Mouse (Mus musculus) G1E-ER4 (cell line): Measurements from ENCODE around the gene Kdm4a. TPM values are rescaled to one million over a fixed set of nuclear protein-coding genes. Genes with fewer than 3 reads are reported as not detected.

ENCODE experiments used
- GATA1 ChIP-seq: IDR thresholded peaks from one replicate; pipeline ENCODE4 v1.8.0; 2012; ENCODE audit warnings: low read length, inconsistent platforms
- polyA plus RNA-seq: library from polyadenylated mRNA; stranded (reverse); fragments of >175 nt; gene quantifications from 2 replicates; pipeline ENCODE4 v1.2.3, GENCODE M21; 2012

Gene Kdm4a
- polyA plus RNA-seq, 1 experiment, result 42.4 TPM

DNA sequence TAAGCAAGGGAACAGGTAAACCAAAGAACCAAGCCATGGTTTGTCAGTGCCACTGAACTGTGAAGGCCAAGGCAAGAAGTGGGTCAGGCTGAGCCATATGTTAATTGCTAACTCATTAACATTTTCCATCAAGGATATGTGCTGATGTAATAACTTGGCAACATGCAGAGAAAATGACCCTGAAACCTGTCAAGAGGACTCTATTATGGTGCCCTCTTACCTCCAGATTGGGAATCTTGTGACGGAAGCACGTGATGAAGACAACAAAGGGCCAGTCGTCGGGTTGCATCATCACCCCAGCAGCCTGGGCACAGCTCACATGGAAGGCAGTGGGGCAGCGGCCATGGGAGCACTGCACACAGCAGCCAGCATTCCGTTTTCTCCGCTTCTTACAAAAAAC is 36.2 kb downstream of the Kdm4a start:
- TF ChIP-seq GATA1, result no peak

DNA sequence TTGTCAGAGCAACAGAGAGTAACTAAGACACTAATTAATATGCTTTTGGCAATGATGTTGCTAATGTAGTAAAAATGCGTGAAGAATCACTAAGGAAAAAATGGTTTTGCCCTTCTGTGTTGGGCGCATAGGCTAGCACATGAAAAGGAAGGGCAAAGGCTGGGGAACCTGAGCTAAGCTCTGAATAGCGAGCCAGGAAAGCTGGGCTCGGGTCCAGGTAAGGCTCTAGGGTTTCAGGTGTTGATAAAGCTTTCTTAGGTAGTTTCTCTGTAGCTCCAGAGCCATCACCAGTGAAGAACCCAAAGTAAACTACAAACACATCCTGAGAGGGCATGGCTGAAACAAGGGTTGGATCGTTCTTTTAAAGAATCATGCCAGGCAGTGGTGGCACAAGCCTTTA is 38.3 kb downstream of the Kdm4a start:
- no peak for TF ChIP-seq GATA1

DNA sequence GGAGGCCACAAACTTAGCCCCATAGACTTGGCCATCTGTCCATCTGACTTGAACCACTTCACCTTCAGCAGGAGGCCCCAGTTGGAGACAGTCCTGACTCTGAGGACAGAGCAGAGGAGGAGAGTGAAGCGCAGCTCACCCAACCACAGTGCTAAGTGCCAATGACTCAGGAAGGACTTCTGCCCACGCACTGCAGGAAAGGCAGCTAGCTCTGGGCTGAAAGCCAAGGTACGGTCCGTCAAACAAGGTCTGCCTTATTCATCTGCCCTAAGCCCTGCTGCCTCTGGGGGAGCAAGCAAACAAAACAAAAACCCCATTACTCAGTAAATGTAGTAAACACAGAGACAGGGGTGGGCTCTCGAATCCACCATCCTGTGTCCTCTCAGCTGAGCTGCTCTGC is 41.0 kb downstream of the Kdm4a start:
- no peak for TF ChIP-seq GATA1

DNA sequence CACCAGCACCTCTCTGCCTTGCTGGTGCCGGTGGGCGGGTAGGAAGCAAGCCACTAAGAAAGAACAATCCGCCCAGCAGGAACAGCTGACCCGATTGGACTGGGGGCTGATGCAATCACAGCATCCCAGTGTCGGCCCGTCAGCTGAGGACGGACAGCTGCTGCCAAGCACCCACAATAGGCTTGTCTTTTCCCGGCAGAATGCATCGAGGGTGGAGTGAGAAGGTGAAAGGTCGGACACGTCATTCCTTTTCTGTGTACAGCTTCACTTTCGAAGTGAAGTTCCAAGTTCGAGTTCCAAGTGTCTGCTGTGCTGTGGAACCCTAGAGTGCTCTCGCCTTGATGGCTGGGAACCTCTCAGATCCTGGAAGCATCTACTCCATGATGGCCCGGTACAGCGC is 42.0 kb downstream of the Kdm4a start:
- TF ChIP-seq GATA1, result no peak

DNA sequence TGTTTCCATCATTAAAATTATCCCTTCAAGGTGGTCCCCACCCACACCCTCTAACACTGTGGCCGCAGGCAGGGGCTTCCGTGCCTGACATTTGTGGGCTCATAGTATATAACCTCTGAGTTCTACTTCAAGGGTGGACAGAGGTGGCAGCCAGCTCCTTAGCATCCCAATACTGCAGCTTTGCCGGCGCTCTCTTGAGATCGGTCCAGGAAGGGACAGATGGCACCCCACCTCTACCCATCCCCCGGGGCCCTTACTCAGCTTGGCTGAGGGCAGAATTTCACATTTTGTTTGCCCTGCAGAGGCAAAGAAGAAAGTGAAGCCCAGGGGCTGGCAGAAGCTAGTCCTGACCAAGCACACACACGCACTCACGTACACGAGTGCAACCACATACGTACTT is 42.5 kb downstream of the Kdm4a start:
- TF ChIP-seq GATA1, result no peak

DNA sequence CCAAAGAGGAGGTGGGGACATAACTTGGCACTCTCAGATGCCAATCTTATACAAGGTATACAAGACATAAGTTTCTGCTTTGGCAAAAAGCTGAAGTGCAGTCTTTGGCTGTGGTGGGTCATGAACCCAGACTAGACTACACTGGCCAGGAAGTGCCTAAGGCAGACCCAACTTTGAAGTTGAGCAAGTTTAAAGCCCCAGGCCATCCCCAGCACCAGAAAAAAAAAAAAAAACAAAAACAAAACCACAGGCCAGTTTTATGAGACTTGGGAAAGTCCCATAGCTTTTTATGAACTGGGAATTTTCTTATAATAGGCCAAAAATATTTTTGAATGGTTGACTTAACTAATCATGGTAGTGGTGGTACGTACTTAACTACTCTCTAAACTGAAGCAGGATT is 44.4 kb downstream of the Kdm4a start:
- TF ChIP-seq GATA1, result no peak

DNA sequence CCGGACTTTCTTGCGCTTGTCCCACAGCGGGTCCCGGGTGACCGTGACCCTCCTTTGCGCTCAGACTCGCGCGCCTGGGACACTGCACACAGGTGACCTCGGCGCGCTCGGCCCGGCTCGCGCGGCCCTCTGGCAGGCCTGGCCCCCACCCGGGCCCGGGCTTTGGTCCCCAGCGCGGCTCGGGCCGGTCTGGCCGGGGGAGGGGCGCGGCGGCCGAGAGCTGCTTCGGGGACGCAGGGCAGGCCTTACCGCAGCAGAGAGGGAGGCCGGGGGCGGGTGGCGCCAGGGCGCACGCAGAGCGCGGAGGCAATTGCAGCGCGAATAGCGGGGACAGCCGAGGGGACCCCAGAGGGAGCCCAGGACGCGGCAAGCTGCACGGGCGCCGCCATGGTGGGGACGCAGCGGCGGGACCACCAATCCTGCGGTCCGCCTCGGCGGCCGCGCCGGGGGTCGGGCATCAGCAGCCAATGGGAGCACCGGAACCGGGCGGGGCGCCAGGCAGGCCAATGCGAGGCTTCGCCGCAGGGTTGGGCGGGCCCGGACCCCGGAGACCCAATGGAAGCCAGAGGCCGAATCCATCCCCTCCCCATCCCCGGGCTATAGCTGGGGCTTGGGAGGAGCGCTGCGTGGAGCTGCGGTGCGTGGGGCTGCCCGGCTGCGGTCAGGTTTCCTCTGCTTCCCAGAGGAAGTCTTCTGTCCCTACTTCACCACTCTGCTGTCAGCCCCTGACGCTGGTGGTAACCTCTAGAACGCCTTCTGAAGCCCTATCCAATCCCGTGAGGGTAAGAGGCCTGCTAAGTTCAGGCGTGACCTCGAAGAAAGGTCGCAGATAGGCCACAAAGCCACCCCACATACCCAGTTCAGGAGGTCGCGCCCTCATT is 45.1 kb downstream of the Kdm4a start, which contains the start of gene St3gal3:
Gene St3gal3 (minus strand): TSS at position 430 of the 881 bp plus-strand sequence.
- no peak for TF ChIP-seq GATA1

DNA sequence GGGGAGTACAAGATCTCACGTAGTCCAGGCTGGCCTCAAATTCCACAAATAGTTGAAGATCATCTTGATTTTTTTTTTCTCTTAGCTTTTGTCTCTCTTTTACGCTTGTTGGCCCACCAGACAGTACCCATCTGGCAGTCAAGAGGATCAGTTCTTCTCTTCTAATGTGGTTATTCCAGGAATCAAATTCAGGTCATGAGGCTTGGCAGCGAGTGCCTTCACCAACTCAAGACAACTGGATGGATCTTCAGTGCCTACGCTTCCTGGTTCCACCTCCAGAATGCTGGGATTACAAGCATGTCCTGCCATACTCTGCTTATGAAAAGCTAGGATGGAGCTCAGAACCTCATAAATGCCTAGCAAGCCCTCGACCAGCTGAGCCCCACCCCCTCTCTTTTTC is 48.5 kb downstream of the Kdm4a start:
- no peak for TF ChIP-seq GATA1

DNA sequence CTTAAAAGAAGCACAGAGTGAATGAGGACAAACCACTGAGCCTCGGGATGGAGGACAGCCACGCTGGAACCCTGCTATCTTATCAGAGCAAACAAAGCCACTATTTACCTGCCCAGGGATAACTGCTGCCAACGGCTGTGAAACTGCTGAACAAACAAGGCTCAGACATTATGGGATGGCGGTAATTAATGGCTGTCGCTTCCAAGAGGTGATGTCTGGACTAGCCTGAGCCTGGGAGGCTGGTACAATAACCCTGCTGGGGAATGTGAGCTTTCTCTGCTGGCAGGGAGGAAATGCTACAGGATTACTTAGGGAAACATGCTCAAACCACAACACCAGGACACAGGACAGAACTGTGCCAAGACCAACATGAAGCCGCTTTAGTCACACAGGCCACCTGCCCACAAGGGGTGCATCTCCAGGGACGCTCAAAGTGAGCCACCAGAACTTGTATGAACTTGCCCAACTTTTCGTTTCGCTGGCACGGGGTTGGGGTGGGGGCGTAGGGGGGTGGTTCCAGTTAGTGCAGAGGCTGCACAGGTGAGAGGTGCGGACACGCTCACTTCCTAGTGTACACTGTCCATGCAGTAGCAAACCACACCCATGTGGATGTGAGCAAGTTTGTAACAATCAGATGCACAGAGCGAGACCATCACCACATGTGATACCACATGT is 56.7 kb downstream of the Kdm4a start:
- no peak for TF ChIP-seq GATA1

DNA sequence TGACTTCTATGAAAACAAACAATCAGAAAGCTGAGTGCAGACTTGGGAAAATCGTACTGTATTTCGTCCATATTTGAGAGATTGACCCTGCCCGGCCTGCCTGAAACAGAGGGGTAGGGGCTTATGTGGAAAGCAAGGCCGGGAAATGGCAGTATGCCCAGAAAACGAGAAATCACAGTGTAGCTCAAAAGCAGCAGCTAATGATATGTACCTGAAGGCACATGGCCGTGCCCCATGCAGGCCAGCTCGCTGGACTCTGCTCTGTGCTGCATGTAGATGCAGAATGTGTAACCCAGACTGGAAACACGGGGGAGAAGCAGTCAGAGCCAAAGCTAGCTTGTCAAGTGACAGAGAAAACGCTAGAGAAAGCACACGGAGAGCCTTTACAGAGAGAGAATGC is 57.8 kb downstream of the Kdm4a start:
- TF ChIP-seq GATA1, result no peak

DNA sequence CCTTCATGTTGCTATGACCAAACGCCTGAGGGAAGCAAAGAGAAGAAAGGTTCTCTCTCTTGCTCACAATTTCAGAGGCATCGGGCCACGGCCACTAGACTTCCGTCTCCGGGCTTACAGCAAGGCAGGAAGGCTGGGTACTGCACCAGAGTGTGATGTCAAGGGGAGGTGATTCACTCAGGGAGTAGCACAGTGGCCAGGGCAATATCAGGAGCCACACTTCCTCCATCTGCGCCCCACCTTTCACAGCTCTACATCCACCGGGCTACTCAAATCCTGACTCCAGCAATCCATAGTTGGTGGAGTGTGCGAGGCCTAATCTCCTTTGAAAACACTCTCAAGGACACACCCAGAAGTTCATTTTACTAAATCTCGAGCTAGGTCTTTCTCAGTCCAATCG is 62.3 kb downstream of the Kdm4a start:
- TF ChIP-seq GATA1, result no peak

DNA sequence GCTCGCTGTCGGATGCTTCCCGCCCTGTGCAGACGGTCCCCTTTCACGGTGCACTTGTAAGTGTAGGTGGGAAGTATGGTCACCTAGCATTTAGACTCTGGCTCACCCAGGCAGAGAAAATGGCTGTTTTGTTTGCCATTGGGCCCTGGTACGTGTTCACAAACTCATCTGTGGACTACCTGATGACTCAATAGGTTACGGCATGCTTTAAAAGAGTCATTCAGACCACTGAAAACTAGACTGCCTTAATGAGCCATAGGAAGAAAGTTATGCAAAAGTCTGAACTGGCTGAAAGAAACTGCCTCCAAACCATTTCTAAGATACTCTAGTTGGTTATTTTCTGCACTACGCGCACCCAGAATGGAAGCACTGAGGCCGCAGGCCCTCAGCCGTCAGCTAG is 63.7 kb downstream of the Kdm4a start:
- TF ChIP-seq GATA1, result no peak

DNA sequence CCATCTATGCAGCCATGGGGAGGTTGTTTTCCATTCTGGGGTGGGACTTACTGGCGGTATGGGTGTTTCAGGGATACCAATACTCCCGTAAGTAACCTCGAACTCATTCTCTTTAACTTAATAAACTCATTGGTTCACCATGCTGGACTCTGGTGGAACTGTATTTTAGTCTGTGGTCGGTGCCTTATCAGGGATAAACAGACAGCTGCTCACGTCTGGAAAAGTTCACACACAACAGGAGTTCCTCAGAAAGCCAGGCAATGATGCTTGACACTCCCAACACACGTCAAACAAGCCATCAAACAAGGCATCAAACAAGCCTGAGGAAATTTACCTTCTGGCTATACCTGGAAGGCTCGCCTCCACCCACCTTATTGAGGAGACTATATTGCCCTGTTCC is 64.7 kb downstream of the Kdm4a start:
- TF ChIP-seq GATA1, result no peak

DNA sequence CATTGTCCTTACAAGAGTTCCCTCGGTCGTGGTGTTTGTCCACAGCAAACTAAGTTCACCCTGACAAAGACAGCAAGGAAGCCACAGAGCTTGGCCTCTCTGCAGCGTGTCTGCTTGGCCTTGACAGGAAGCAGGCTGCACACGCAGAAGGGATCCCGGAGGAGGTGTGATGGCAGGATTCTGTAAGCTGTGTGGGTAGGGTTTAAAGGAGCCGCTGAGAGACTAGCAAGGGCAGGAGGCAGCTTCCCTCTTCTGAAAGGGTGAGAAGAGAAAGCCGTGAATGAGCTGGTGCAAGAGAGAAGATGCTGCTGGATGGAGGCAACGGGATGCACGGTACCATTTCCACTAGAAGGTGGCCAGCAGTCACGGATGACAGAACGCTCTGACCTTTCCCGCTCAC is 67.2 kb downstream of the Kdm4a start:
- no peak for TF ChIP-seq GATA1

DNA sequence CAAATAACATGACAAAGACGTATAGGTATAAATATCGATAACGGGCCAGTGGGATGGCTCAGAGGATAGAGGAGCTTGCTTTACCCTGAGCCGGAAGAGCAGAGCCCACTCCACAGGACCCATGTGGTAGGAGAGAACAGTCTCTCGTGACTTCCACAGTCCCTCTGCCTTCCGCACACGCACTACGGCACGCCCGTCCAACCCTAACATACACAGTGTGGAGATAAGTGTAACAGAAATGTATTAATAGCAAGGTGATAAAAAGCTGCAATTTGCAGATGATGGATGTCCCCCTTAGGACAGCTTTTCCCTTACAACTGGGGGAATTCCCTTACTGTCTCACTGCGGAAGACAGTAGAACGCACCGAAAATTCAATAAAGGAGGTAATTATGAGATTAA is 70.2 kb downstream of the Kdm4a start:
- no peak for TF ChIP-seq GATA1

DNA sequence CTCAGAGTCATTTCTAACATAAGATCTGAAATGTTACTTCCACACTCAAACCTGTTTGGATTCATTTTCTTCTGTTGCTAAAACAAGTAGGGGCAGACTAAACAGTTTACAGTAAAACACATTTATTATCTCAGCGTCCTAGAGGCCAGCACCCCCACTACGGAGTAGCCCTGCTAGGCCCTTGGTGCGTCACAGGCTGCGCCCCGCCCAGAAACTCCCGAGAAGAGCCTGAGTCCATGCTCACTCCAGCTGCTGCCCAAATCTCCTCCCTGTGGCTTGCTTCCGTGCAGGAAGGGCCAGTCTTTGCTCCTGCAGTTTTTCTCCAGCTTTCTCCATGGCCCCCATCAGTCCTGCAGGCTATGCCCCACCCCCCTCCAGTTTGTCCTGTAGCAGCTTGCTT is 71.1 kb downstream of the Kdm4a start:
- TF ChIP-seq GATA1, result no peak

DNA sequence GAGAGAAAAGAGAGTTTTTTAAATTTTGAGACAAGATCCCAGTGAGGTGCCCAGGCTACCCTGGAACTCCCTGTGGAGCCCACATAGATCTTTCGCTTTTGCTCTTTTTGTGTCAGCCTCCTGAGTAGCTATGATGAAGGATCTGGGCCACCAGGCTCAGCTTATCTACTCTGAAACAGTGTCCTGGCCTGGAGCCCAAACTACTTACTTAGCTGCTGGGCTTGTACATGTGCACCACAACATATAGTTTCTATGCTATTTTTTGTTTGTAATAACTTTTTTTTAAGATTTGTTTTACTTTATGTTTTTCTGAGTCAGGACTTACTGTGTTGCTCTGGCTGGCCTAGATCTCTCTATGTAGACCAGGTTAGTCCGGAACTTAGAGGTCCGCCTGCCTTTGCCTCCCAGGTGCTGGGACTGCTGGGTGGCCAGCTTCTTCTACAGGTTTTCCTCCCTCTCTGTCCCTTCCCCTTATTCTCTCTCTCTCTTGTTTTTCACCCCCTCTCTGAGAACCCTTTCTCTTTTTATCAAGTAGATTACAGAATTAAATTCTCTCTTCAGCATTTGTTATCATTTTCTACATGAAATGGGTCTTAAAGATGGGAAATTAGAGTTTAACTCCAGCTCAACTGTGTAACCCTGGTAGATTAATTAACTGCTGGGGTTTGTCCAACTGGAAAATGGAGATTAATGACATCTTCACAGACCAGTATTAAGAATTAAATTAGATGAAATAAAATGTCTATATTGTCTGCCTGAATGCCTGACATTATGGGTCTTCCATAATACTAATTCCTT is 74.4 kb downstream of the Kdm4a start:
- TF ChIP-seq GATA1, result no peak
